Mouse (Mus musculus) E14TG2a.4 (cell line): ENCODE results near the gene Ddx25.

ENCODE experiments used
- CTCF ChIP-seq: conservative IDR thresholded peaks from 2 replicates; pipeline ENCODE4 v1.5.1; 2014; ENCODE audit warnings: low read length
- POU5F1 ChIP-seq: IDR thresholded peaks from 2 replicates; pipeline ENCODE4 v1.6.1; 2014; ENCODE audit warnings: low read length, borderline replicate concordance

GRCm38 (mm10) chr9:35488496-35488895 is 69.8 kb downstream of the Ddx25 start:
- TF ChIP-seq CTCF (no peak), POU5F1 (no peak)
